Mouse (Mus musculus) ES-Bruce4 (cell line): ENCODE data around the gene Mab21l3. TPM values are rescaled to one million over a fixed set of nuclear protein-coding genes. Genes with fewer than 3 reads are reported as not detected.
A peak's percentile ranks its signal among the peaks of the same experiment; 100 is the strongest.

Source experiments
- H3K27ac ChIP-seq: 2 replicates; pipeline ENCODE4 v1.5.1; 2012; ENCODE audit warnings: low read length, inconsistent platforms; ENCODE audit not compliant: insufficient read depth
- H3K27me3 ChIP-seq: 2 replicates; pipeline ENCODE4 v1.6.1; 2012; ENCODE audit warnings: mild to moderate bottlenecking, low read length, inconsistent platforms; ENCODE audit not compliant: control insufficient read depth, poor library complexity, insufficient read depth, severe bottlenecking
- H3K36me3 ChIP-seq: 2 replicates; pipeline ENCODE4 v1.6.1; 2012; ENCODE audit warnings: inconsistent platforms, mild to moderate bottlenecking, low read length, moderate library complexity; ENCODE audit not compliant: control insufficient read depth, poor library complexity, insufficient read depth, severe bottlenecking
- H3K4me1 ChIP-seq: one replicate; pipeline ENCODE4 v1.8.1; 2011; ENCODE audit warnings: low read length; ENCODE audit not compliant: control insufficient read depth, insufficient read depth
- H3K4me3 ChIP-seq: 2 replicates; pipeline ENCODE4 v1.5.1; 2011; ENCODE audit warnings: low read depth, mild to moderate bottlenecking, low read length
- H3K9ac ChIP-seq: 2 replicates; pipeline ENCODE4 v1.6.1; 2012; ENCODE audit warnings: low read depth, mild to moderate bottlenecking, inconsistent platforms; ENCODE audit not compliant: poor library complexity, severe bottlenecking
- H3K9me3 ChIP-seq: replicated peaks from 2 replicates; pipeline ENCODE4 v1.6.1; 2012; ENCODE audit warnings: mild to moderate bottlenecking, low read length, inconsistent platforms; ENCODE audit not compliant: control insufficient read depth, poor library complexity, insufficient read depth, severe bottlenecking
- CTCF ChIP-seq: IDR thresholded peaks from one replicate; pipeline ENCODE4 v1.8.1; 2011; ENCODE audit warnings: low read depth, low read length
- EP300 ChIP-seq: IDR thresholded peaks from 2 replicates; pipeline ENCODE4 v1.6.1; 2011; ENCODE audit warnings: low read depth, low read length; ENCODE audit not compliant: insufficient read depth
- POLR2A ChIP-seq: IDR thresholded peaks from one replicate; pipeline ENCODE4 v1.8.1; 2011; ENCODE audit warnings: low read length; ENCODE audit not compliant: insufficient read depth
- polyA plus RNA-seq: library from polyadenylated mRNA; stranded (reverse); fragments of >200 nt; gene quantifications from 2 replicates; pipeline ENCODE4 v1.2.4, GENCODE M21; 2011; ENCODE audit warnings: low read depth; ENCODE audit not compliant: missing spikeins, insufficient read depth, insufficient read length

Mab21l3 gene
- polyA plus RNA-seq = 3.4 and 3.8 TPM in 2 replicates

DNA sequence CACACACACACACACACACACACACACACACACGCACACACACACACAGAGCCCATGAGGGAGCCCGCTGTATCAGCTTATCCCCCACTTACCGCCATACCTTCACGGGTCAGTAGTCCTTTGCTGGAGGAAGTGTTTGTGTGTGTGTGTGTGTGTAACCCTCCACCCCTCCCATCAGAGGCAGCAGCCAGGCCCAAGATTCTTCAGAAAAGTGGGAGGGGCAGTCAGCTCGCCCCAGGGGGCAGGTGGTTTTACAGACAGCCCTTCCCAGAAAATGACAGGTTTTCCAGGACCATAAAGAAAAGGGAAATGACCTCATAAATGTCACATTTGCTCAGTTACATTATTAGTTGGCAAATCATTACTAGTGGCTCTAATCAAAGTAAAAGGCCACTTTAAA is at the start of gene Mab21l3:
Gene Mab21l3, minus strand, starts transcription at position 144 of the 400 bp plus-strand sequence.
- H3K27ac ChIP-seq = no peak within 1 kb of the TSS
- no peak for TF ChIP-seq EP300
- TF ChIP-seq CTCF = no peak
- no peak for TF ChIP-seq POLR2A
- H3K27me3 ChIP-seq = no peaks in the 10 kb centered on the region
- no peaks in the 10 kb centered on the region for H3K36me3 ChIP-seq
- H3K4me1 ChIP-seq = no peaks in the 10 kb centered on the region
- no peak within 1 kb of the TSS for H3K9ac ChIP-seq
- H3K9me3 ChIP-seq = no peaks in the 10 kb centered on the region
- H3K4me3 ChIP-seq = no peak within 1 kb of the TSS

DNA sequence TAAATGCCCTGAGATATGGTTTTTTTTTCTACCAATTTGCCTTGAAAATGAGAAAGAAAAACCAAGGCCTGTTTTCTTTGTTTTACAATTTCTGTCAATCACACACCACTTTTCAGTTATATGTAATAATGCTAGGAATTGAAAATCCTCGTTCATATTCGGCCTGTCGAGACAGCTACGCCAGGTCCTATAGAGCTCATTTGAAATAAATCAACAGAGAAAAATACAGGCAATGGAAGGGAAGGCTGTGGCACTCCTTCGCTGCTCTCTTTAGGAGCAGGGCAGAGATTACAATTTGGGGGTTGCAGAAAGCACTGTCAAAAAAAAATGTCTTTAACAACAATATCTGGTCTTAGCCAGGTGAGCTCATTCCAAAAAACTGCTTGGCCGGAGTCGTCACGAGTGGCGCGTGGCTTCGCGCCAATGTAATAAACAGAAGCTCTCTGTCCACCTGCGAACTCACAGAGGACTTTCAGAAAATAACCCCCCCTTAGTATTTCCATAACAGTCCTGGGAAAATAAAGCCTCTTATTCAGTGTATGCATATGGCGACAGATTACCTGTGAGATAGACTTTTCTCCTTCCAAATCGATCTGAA is 48.7 kb upstream of the Mab21l3 start:
- H3K27ac ChIP-seq = no peak overlapping the region
- TF ChIP-seq EP300 (no peak), CTCF (no peak), POLR2A (no peak)
- no peak overlapping the region for H3K9ac ChIP-seq

DNA sequence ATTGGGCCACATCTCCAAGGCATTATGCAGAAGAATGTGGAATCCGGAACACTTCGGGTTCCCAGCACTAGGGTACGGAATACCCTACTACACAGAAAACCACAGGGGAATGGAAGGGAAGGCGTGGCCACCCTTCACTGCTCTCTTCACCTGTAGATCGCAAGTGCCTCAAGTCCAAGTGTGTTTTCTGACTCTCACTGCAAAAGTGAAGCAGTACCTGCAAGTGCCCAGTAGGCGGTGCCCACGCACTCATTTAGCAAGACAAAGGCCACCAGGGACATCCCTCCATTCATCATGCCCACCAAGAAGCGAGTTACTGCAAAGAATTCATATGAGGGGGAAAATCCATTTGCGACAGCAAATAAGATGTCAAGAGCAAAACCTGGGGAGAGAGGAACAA is 48.1 kb upstream of the Mab21l3 start:
- no peak overlapping the region for H3K9ac ChIP-seq
- H3K27me3 ChIP-seq = no peaks in the 10 kb centered on the region
- H3K4me3 ChIP-seq = no peak overlapping the region
- no peaks in the 10 kb centered on the region for H3K36me3 ChIP-seq
- H3K27ac ChIP-seq = no peak overlapping the region
- no peaks in the 10 kb centered on the region for H3K4me1 ChIP-seq
- TF ChIP-seq EP300 (no peak), CTCF (peak; percentile 86)
- H3K9me3 ChIP-seq = no peaks in the 10 kb centered on the region

More for the DNA sequence above, 48.7 kb upstream of the Mab21l3 start:
- no peaks in the 10 kb centered on the region for H3K4me1 ChIP-seq
- H3K9me3 ChIP-seq = no peaks in the 10 kb centered on the region
- no peaks in the 10 kb centered on the region for H3K36me3 ChIP-seq
- H3K27me3 ChIP-seq = no peaks in the 10 kb centered on the region
- H3K4me3 ChIP-seq = no peak overlapping the region

DNA sequence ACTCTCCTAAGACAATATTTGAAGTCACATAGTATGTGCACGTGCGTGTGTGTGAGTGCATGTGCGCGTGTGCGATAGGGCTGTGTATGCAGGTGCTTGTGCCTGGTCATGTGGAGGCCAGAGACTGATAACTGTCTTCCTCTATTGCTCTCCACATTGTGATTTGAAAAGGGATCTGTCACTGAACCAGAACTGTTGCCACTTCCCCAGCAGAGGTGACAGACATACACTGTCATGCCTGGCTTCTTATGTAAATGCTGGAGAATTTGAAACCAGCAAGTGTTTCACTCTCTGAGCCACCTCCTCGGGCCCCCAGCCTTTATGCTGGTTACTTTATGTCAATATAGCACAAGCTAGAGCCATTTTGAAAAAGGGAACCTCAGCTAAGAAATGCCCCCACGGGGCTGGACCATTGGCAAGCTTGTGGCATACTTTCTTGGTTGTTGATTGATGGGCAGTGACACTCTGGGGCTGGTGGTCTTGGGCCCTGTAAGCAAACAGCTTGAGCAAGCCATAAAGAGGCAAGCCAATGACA is 46.7 kb upstream of the Mab21l3 start:
- Histone ChIP-seq H3K27me3 (no peaks in the 10 kb centered on the region), H3K9ac (no peak overlapping the region), H3K4me3 (no peak overlapping the region), H3K9me3 (no peaks in the 10 kb centered on the region), H3K36me3 (no peaks in the 10 kb centered on the region), H3K4me1 (no peaks in the 10 kb centered on the region), H3K27ac (no peak overlapping the region)
- TF ChIP-seq CTCF (no peak), EP300 (no peak), POLR2A (no peak)

DNA sequence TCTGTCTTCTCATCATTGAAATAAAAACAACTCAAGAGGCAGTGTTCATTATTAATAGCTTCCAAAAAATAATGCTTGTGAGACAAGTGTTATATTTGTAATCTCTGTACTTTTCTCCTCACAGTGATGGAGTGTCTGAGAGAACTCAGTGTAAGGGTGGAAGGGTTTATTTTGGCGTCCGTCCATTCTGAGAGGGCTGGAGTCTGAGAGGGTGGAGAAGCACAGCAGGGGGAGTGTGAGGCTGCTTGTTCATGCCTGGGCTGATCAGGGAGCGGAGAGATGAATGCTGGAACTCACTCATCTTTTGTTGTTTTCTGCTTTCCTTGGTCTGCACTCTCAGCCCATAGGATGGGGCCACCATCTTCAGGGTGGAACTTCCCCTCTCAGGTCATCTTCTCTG is 36.8 kb upstream of the Mab21l3 start:
- H3K9ac ChIP-seq = no peak overlapping the region
- no peaks in the 10 kb centered on the region for H3K27me3 ChIP-seq
- H3K4me1 ChIP-seq = no peaks in the 10 kb centered on the region
- no peaks in the 10 kb centered on the region for H3K9me3 ChIP-seq
- no peak overlapping the region for H3K4me3 ChIP-seq
- no peak for TF ChIP-seq EP300
- no peak overlapping the region for H3K27ac ChIP-seq
- H3K36me3 ChIP-seq = no peaks in the 10 kb centered on the region

DNA sequence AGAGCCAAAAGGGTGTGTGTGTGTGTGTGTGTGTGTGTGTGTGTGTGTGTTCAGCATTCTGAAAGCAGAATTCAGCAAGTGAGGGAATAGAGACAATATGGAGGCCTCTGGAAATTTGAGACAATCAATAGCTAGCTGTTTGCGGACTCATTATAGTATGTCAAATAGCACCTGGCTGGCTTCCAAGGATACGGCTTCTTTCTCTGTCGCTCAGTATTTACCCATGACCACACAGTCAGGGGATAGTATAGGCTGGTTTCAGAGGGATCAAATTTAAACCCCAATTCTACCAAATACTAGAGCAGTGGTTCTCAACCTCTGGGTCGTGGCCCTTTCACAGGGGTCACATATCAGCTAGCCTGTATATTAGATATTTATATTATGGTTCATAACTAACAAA is 36.3 kb upstream of the Mab21l3 start:
- no peak overlapping the region for H3K9ac ChIP-seq
- TF ChIP-seq EP300 = no peak
- TF ChIP-seq CTCF = no peak
- TF ChIP-seq POLR2A = no peak
- no peaks in the 10 kb centered on the region for H3K4me1 ChIP-seq
- H3K27ac ChIP-seq = no peak overlapping the region
- H3K36me3 ChIP-seq = no peaks in the 10 kb centered on the region
- no peak overlapping the region for H3K4me3 ChIP-seq
- no peaks in the 10 kb centered on the region for H3K9me3 ChIP-seq
- no peaks in the 10 kb centered on the region for H3K27me3 ChIP-seq
